Mouse (Mus musculus) stomach, embryonic 14.5 days (tissue): ENCODE results near the gene Bola1. TPM values are rescaled to one million over a fixed set of nuclear protein-coding genes. Genes with fewer than 3 reads are reported as not detected.

Experiments used
- ATAC-seq: fragments of 200-750 bp; cut with Nextera tagmentation; 2 replicates; pipeline ENCODE4 v1.8.0; 2017; ENCODE audit warnings: low read depth, moderate TSS enrichment; ENCODE audit not compliant: insufficient number of reproducible peaks, insufficient read depth, low FRiP score
- H3K27ac ChIP-seq: fragments of 300-500 bp; sonication (generic); 2 replicates; pipeline ENCODE4 v1.5.1; 2014; ENCODE audit warnings: mild to moderate bottlenecking, low read length, moderate library complexity, mixed read lengths
- H3K27me3 ChIP-seq: fragments of 300-500 bp; sonication (generic); 2 replicates; pipeline ENCODE4 v1.6.1; 2014; ENCODE audit warnings: low read length, control low read depth, mixed read lengths; ENCODE audit not compliant: control insufficient read depth, insufficient read depth
- H3K36me3 ChIP-seq: fragments of 300-500 bp; sonication (generic); 2 replicates; pipeline ENCODE4 v1.6.1; 2014; ENCODE audit warnings: mild to moderate bottlenecking, control low read depth, low read length, moderate library complexity, mixed read lengths; ENCODE audit not compliant: control insufficient read depth, insufficient read depth
- H3K4me1 ChIP-seq: fragments of 300-500 bp; sonication (generic); 2 replicates; pipeline ENCODE4 v1.6.1; 2014; ENCODE audit warnings: low read length, control low read depth, mixed read lengths; ENCODE audit not compliant: control insufficient read depth, insufficient read depth
- H3K4me2 ChIP-seq: fragments of 300-500 bp; sonication (generic); replicated peaks from 2 replicates; pipeline ENCODE4 v1.6.1; 2014; ENCODE audit warnings: low read depth, low read length, control low read depth
- H3K4me3 ChIP-seq: fragments of 300-500 bp; sonication (generic); 2 replicates; pipeline ENCODE4 v1.5.1; 2014; ENCODE audit warnings: low read depth, low read length, control low read depth
- H3K9ac ChIP-seq: fragments of 300-500 bp; sonication (generic); replicated peaks from 2 replicates; pipeline ENCODE4 v1.6.1; 2014; ENCODE audit warnings: low read depth, mild to moderate bottlenecking, control low read depth, low read length, moderate library complexity, mixed read lengths
- H3K9me3 ChIP-seq: fragments of 300-500 bp; sonication (generic); 2 replicates; pipeline ENCODE4 v1.6.1; 2016; ENCODE audit warnings: low read depth, low read length, control low read depth; ENCODE audit not compliant: control insufficient read depth
- WGBS: fragments of 180-500 bp; shearing (Covaris S2); extraction: QIAGEN DNeasy Blood & Tissue Kit; methylation state at CpG from one replicate; pipeline ENCODE4 v1.1.7; 2014; 5-methylcytosine and 5-hydroxymethylcytosine counted together
- polyA plus RNA-seq: library from polyadenylated mRNA; unstranded; fragments of >200 nt; fragmentation: Nextera tagmentation; extraction: Ambion mirVana; gene quantifications from 2 replicates; pipeline ENCODE4 v1.2.1, GENCODE M21; 2014

Gene Bola1
- polyA plus RNA-seq, 1 experiment from 2014 or later: 61.3 TPM

GRCm38 (mm10) chr3:96172197-96173178 is 47.0 kb downstream of the Bola1 start, which contains the start of gene Sf3b4:
Sf3b4 (plus strand) TSS chr3:96172332.
- Histone ChIP-seq H3K27me3 (no peaks in the 10 kb centered on the region), H3K4me3 (peak within 1 kb of the TSS; percentile 98), H3K9me3 (no peaks in the 10 kb centered on the region), H3K27ac (peak within 1 kb of the TSS; percentile 99), H3K36me3 (peaks cover 25% of the 10 kb centered on the region), H3K9ac (peak within 1 kb of the TSS; percentile 79), H3K4me1 (peaks cover 10% of the 10 kb centered on the region; the same call in 1 of the 2 replicates), H3K4me2 (peak within 1 kb of the TSS; percentile 94)
- ATAC-seq: peak; percentile 92
- under 1% methylated on average over 58 of the region's 58 CpGs for WGBS

GRCm38 (mm10) chr3:96171583-96172196 is 47.8 kb downstream of the Bola1 start:
- H3K9me3 ChIP-seq: no peaks in the 10 kb centered on the region
- H3K4me3 ChIP-seq: peak overlapping the region; percentile 98
- H3K9ac ChIP-seq: peak overlapping the region; percentile 79
- H3K36me3 ChIP-seq: peaks cover 22% of the 10 kb centered on the region
- peak overlapping the region; percentile 73 for H3K4me2 ChIP-seq
- WGBS: 14% methylated on average over 18 of the region's 18 CpGs
- ATAC-seq: peak; percentile 16; the same call in 1 of the 2 replicates
- peak overlapping the region; percentile 99 for H3K27ac ChIP-seq
- H3K4me1 ChIP-seq: peaks cover 10% of the 10 kb centered on the region; the same call in 1 of the 2 replicates
- H3K27me3 ChIP-seq: no peaks in the 10 kb centered on the region

GRCm38 (mm10) chr3:96170976-96171545 is 48.4 kb downstream of the Bola1 start:
- Histone ChIP-seq H3K9me3 (no peaks in the 10 kb centered on the region), H3K27ac (peak overlapping the region; percentile 99; the same call in 1 of the 2 replicates), H3K4me2 (peak overlapping the region; percentile 73), H3K4me3 (peak overlapping the region; percentile 98), H3K9ac (peak overlapping the region; percentile 79; the same call in 1 of the 2 replicates), H3K27me3 (no peaks in the 10 kb centered on the region), H3K4me1 (peaks cover 10% of the 10 kb centered on the region; the same call in 1 of the 2 replicates), H3K36me3 (peaks cover 20% of the 10 kb centered on the region)
- no peak for ATAC-seq
- 61% methylated on average over 10 of the region's 10 CpGs for WGBS

- Histone ChIP-seq H3K4me2 (no peak overlapping the region), H3K27me3 (no peaks in the 10 kb centered on the region), H3K9ac (no peak overlapping the region), H3K36me3 (peaks cover 15% of the 10 kb centered on the region), H3K9me3 (no peaks in the 10 kb centered on the region), H3K4me3 (no peak overlapping the region), H3K4me1 (peaks cover 10% of the 10 kb centered on the region; the same call in 1 of the 2 replicates), H3K27ac (no peak overlapping the region)
- 90% methylated on average over 4 of the region's 4 CpGs for WGBS
- ATAC-seq: no peak
These were observed 49.2 kb downstream of the Bola1 start for GRCm38 (mm10) chr3:96170276-96170675.

- no peak for ATAC-seq
- H3K36me3 ChIP-seq: peaks cover 3% of the 10 kb centered on the region; the same call in 1 of the 2 replicates
- no peak overlapping the region for H3K9ac ChIP-seq
- no peak overlapping the region for H3K4me2 ChIP-seq
- H3K4me3 ChIP-seq: no peak overlapping the region
- 72% methylated on average over 12 of the region's 12 CpGs for WGBS
- peaks cover 7% of the 10 kb centered on the region; the same call in 1 of the 2 replicates for H3K4me1 ChIP-seq
- H3K27ac ChIP-seq: no peak overlapping the region
- no peaks in the 10 kb centered on the region for H3K9me3 ChIP-seq
- no peaks in the 10 kb centered on the region for H3K27me3 ChIP-seq
These were observed 50.9 kb downstream of the Bola1 start for GRCm38 (mm10) chr3:96168466-96169158.

GRCm38 (mm10) chr3:96163040-96163439 is 56.5 kb downstream of the Bola1 start:
- WGBS: 95% methylated on average over 6 of the region's 6 CpGs
- peak overlapping the region; percentile 49; the same call in 1 of the 2 replicates for H3K4me3 ChIP-seq

GRCm38 (mm10) chr3:96161869-96162840 is 57.4 kb downstream of the Bola1 start, which contains the start of gene Mtmr11:
Mtmr11 (plus strand) TSS chr3:96162004.
- peak within 1 kb of the TSS; percentile 92 for H3K4me2 ChIP-seq
- H3K9ac ChIP-seq: peak within 1 kb of the TSS; percentile 55
- H3K27ac ChIP-seq: peak within 1 kb of the TSS; percentile 85
- H3K36me3 ChIP-seq: no peaks in the 10 kb centered on the region
- H3K4me1 ChIP-seq: peaks cover 21% of the 10 kb centered on the region
- 3% methylated on average over 16 of the region's 16 CpGs for WGBS
- no peaks in the 10 kb centered on the region for H3K9me3 ChIP-seq
- H3K27me3 ChIP-seq: no peaks in the 10 kb centered on the region
- H3K4me3 ChIP-seq: peak within 1 kb of the TSS; percentile 49
- ATAC-seq: 0 out of 2 replicates have a peak, but pooled peaks have one; percentile 5

More at GRCm38 (mm10) chr3:96163040-96163439, 56.5 kb downstream of the Bola1 start:
- Histone ChIP-seq H3K36me3 (no peaks in the 10 kb centered on the region; the same call in 1 of the 2 replicates), H3K27ac (no peak overlapping the region; the same call in 1 of the 2 replicates), H3K9ac (no peak overlapping the region), H3K27me3 (no peaks in the 10 kb centered on the region), H3K4me2 (peak overlapping the region; percentile 92), H3K9me3 (no peaks in the 10 kb centered on the region), H3K4me1 (peaks cover 21% of the 10 kb centered on the region)
- ATAC-seq: no peak
